Mouse (Mus musculus) stomach, embryonic 14.5 days (tissue): ENCODE results near the gene Rexo1. TPM values are rescaled to one million over a fixed set of nuclear protein-coding genes. Genes with fewer than 3 reads are reported as not detected.
A peak's percentile ranks its signal among the peaks of the same experiment; 100 is the strongest.

Experiments
- ATAC-seq: fragments of 200-750 bp; cut with Nextera tagmentation; 2 replicates; pipeline ENCODE4 v1.8.0; 2017; ENCODE audit warnings: low read depth, moderate TSS enrichment; ENCODE audit not compliant: insufficient number of reproducible peaks, insufficient read depth, low FRiP score
- H3K27ac ChIP-seq: fragments of 300-500 bp; sonication (generic); 2 replicates; pipeline ENCODE4 v1.5.1; 2014; ENCODE audit warnings: mild to moderate bottlenecking, low read length, moderate library complexity, mixed read lengths
- H3K27me3 ChIP-seq: fragments of 300-500 bp; sonication (generic); 2 replicates; pipeline ENCODE4 v1.6.1; 2014; ENCODE audit warnings: low read length, control low read depth, mixed read lengths; ENCODE audit not compliant: control insufficient read depth, insufficient read depth
- H3K36me3 ChIP-seq: fragments of 300-500 bp; sonication (generic); 2 replicates; pipeline ENCODE4 v1.6.1; 2014; ENCODE audit warnings: mild to moderate bottlenecking, control low read depth, low read length, moderate library complexity, mixed read lengths; ENCODE audit not compliant: control insufficient read depth, insufficient read depth
- H3K4me1 ChIP-seq: fragments of 300-500 bp; sonication (generic); 2 replicates; pipeline ENCODE4 v1.6.1; 2014; ENCODE audit warnings: low read length, control low read depth, mixed read lengths; ENCODE audit not compliant: control insufficient read depth, insufficient read depth
- H3K4me2 ChIP-seq: fragments of 300-500 bp; sonication (generic); replicated peaks from 2 replicates; pipeline ENCODE4 v1.6.1; 2014; ENCODE audit warnings: low read depth, low read length, control low read depth
- H3K4me3 ChIP-seq: fragments of 300-500 bp; sonication (generic); 2 replicates; pipeline ENCODE4 v1.5.1; 2014; ENCODE audit warnings: low read depth, low read length, control low read depth
- H3K9ac ChIP-seq: fragments of 300-500 bp; sonication (generic); replicated peaks from 2 replicates; pipeline ENCODE4 v1.6.1; 2014; ENCODE audit warnings: low read depth, mild to moderate bottlenecking, control low read depth, low read length, moderate library complexity, mixed read lengths
- H3K9me3 ChIP-seq: fragments of 300-500 bp; sonication (generic); 2 replicates; pipeline ENCODE4 v1.6.1; 2016; ENCODE audit warnings: low read depth, low read length, control low read depth; ENCODE audit not compliant: control insufficient read depth
- WGBS: fragments of 180-500 bp; shearing (Covaris S2); extraction: QIAGEN DNeasy Blood & Tissue Kit; methylation state at CpG from one replicate; pipeline ENCODE4 v1.1.7; 2014; 5-methylcytosine and 5-hydroxymethylcytosine counted together
- polyA plus RNA-seq: library from polyadenylated mRNA; unstranded; fragments of >200 nt; fragmentation: Nextera tagmentation; extraction: Ambion mirVana; gene quantifications from 2 replicates; pipeline ENCODE4 v1.2.1, GENCODE M21; 2014

The Rexo1 gene
- polyA plus RNA-seq, 1 experiment from 2014 or later: 22.9 TPM

DNA sequence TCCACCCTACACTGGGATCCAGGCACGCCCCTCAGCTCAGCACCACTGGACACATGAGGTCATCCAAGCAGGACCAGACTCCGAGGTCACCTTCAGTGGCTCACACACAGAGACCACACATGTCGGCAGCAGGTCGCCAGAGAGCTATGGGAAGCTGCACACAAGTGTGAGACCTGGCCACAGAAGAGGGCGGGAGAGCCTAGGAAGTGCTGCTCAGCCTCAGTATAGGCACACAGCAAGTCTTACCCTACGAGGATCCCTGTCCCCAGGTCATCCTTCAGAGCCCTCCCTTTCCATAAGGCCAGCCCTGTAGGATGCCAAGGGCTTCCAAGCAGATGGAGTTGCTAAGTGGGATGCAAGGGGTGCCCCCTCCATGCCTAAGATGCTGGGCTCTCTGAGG lies 7.4 kb downstream of the Rexo1 start:
- no peak overlapping the region for H3K27ac ChIP-seq
- H3K9ac ChIP-seq: no peak overlapping the region
- 0 out of 2 replicates have a peak, but pooled peaks cover 5% of the 10 kb centered on the region for H3K4me1 ChIP-seq
- H3K9me3 ChIP-seq: no peaks in the 10 kb centered on the region
- 81% methylated on average over 6 of the region's 6 CpGs for WGBS
- H3K27me3 ChIP-seq: no peaks in the 10 kb centered on the region
- H3K4me2 ChIP-seq: no peak overlapping the region
- no peak for ATAC-seq
- no peak overlapping the region for H3K4me3 ChIP-seq
- H3K36me3 ChIP-seq: peaks cover 11% of the 10 kb centered on the region

DNA sequence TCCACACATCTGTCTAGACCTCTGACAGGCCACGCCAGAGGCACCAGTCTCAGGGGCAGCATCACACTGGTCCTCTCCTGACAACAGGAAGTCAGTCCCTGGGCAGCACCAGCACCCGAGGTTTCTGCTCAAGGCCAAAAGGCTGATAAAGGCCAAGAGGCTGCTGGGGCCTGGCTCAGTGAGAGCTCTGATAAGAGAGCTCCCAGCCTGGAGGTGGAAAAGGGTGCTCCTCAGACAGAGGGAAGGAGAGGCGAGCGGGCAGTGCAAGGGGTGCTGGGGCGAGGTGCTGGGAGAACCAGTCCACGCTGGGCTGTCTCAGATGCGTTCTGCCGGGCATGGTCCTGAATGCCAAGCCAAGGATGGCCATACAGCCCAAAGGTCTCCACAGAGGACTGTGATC lies 7.8 kb downstream of the Rexo1 start:
- ATAC-seq: peak; percentile 60; the same call in 1 of the 2 replicates
- Histone ChIP-seq H3K9me3 (no peaks in the 10 kb centered on the region), H3K36me3 (peaks cover 11% of the 10 kb centered on the region), H3K27ac (no peak overlapping the region), H3K4me1 (0 out of 2 replicates have a peak, but pooled peaks cover 4% of the 10 kb centered on the region), H3K27me3 (no peaks in the 10 kb centered on the region), H3K4me3 (no peak overlapping the region), H3K9ac (no peak overlapping the region), H3K4me2 (no peak overlapping the region)
- 85% methylated on average over 8 of the region's 8 CpGs for WGBS

DNA sequence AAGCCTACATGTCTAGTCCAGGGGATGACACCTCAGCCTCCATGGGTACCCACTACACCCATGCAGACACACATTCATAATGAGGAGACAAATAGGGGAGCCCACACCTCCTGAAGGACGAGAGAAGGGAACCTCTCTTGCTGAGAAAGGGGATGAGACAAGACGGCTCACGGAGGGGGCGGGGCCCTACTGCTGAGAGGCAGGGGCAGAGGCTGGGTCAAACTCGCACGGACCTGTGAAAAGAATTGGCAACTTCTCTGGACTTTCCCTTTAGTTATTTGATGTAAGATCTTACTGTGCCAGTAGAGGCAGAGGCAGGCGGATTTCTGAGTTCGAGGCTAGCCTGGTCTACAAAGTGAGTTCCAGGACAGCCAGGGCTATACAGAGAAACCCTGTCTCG lies 9.0 kb downstream of the Rexo1 start:
- no peaks in the 10 kb centered on the region for H3K4me1 ChIP-seq
- H3K4me2 ChIP-seq: no peak overlapping the region
- no peak overlapping the region for H3K27ac ChIP-seq
- H3K36me3 ChIP-seq: peaks cover 17% of the 10 kb centered on the region
- H3K9me3 ChIP-seq: no peaks in the 10 kb centered on the region
- WGBS: 65% methylated on average over 9 of the region's 9 CpGs
- H3K4me3 ChIP-seq: no peak overlapping the region
- H3K9ac ChIP-seq: no peak overlapping the region
- ATAC-seq: no peak
- H3K27me3 ChIP-seq: no peaks in the 10 kb centered on the region

DNA sequence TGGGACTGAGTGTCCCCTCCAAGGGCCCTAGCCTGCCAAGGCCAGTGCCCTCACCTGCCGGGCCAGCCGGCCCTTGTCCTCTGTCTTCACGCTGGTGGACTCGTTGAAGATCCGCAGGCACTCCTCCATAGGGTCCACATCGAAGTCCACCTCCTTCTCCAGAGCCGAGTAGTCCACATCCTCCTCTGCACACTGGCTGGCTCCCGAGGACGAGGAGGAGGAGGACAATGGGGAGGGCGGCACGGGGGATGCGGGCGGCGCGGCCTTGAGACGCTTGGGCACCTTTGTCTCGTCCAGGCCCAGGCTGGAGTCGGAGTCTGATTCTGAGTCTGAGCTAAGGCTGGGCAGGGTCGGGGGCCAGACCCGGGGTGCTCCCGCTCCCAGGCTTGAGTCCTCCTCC lies 12.1 kb downstream of the Rexo1 start:
- Histone ChIP-seq H3K9ac (no peak overlapping the region), H3K4me3 (no peak overlapping the region), H3K36me3 (peaks cover 43% of the 10 kb centered on the region), H3K27ac (no peak overlapping the region), H3K9me3 (no peaks in the 10 kb centered on the region), H3K4me1 (no peaks in the 10 kb centered on the region), H3K4me2 (no peak overlapping the region), H3K27me3 (no peaks in the 10 kb centered on the region)
- ATAC-seq: no peak
- 91% methylated on average over 21 of the region's 21 CpGs for WGBS

DNA sequence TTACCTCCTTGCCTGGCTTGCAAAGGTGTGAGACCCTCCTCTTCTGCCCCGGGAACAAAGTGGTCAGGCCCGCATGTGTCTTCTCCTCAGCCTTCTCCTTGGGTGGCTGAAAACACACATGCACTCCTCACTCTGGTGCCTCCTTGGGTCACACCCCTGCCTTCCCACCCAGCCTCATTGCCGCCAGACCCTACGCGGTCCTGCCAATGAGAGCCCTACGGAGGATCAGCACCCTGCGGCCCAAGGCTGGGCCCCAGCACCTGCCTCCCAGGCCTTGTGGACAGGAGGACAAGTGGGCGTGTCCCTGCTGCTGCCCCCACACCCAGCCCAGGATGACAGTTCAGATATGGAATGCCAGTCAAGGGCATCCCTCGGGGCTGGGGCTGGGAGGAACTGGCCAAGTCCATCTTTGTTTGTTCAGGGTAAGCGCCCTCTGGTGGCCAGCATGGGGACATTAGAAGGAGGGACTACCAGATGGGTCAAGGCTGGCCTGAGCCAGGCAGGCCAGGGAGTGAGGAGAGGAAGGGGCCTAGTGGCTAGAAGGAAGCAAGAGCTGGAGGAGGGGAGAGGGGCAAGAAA lies 12.8 kb downstream of the Rexo1 start:
- H3K27ac ChIP-seq: no peak overlapping the region
- H3K9ac ChIP-seq: no peak overlapping the region
- ATAC-seq: peak; percentile 20; the same call in 1 of the 2 replicates
- no peaks in the 10 kb centered on the region for H3K9me3 ChIP-seq
- no peak overlapping the region for H3K4me2 ChIP-seq
- H3K4me1 ChIP-seq: no peaks in the 10 kb centered on the region
- H3K36me3 ChIP-seq: peaks cover 49% of the 10 kb centered on the region
- no peak overlapping the region for H3K4me3 ChIP-seq
- H3K27me3 ChIP-seq: no peaks in the 10 kb centered on the region
- WGBS: 73% methylated on average over 10 of the region's 10 CpGs

DNA sequence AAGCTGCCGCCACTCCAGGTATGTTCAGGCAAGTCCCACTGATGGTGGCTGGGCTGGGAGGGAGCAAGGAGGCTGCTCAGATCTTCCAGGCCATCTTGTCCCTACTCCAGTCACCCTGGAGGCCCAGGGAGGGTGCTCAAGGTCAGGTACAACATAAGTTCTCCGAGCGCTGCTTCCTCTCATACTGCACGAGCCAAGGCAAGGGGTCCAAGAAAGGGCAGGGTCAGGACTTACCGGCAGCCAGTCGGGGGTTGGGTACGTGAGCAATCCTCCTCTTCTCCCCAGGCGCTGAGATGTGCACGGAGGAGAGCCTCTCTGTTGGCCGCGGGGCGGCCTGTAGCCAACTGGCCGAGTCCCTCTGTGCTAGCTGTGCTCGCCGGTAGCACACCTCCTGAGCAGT lies 13.8 kb downstream of the Rexo1 start:
- 90% methylated on average over 15 of the region's 15 CpGs for WGBS
- Histone ChIP-seq H3K9ac (no peak overlapping the region), H3K9me3 (no peaks in the 10 kb centered on the region), H3K4me1 (no peaks in the 10 kb centered on the region), H3K27ac (no peak overlapping the region), H3K36me3 (peaks cover 59% of the 10 kb centered on the region), H3K4me3 (no peak overlapping the region), H3K4me2 (no peak overlapping the region), H3K27me3 (no peaks in the 10 kb centered on the region)
- ATAC-seq: no peak

DNA sequence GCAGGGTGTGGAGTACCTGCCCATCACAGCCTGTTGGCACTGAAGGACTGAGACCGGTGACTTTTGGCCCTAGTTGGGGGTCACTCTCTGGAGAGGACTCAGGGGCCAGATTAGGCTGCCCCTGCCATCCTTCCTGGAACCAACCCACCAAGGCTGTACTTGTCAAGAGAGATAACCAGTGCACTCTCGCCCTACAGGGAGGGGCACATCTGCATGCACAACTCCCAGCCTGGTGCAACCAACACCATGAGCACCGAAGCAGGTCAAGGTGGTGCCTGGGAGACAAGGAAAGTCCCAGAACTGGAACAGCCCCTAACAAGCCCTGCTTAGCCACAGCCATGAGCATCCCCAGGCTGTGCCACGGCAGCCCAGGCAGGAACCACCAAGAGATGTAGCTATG lies 14.4 kb downstream of the Rexo1 start:
- Histone ChIP-seq H3K36me3 (peaks cover 65% of the 10 kb centered on the region), H3K9ac (no peak overlapping the region), H3K27me3 (no peaks in the 10 kb centered on the region), H3K4me1 (no peaks in the 10 kb centered on the region), H3K9me3 (no peaks in the 10 kb centered on the region), H3K4me3 (no peak overlapping the region), H3K27ac (no peak overlapping the region), H3K4me2 (no peak overlapping the region)
- 96% methylated on average over 4 of the region's 4 CpGs for WGBS
- ATAC-seq: no peak

DNA sequence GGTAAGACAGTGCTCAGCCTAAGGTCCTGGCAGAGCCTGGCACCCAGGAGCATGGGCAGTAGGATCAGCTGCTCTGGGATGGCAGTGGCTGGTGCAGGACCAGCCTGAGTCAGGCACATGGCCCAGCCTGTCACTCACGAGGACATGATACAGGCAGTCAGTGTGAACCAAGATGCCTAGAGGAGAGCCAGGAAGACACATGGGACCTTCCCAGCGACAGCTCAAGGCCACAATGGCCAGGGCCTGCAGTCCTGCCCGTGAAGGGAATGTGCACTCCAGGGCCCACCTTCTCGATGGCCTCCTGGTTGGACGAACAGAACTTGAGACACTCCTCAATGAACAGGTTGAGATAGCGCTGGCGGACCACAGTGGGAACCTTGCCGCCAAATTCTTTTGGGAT lies 15.8 kb downstream of the Rexo1 start:
- no peak overlapping the region for H3K9ac ChIP-seq
- H3K27me3 ChIP-seq: no peaks in the 10 kb centered on the region
- H3K9me3 ChIP-seq: no peaks in the 10 kb centered on the region
- H3K36me3 ChIP-seq: peaks cover 65% of the 10 kb centered on the region
- WGBS: 91% methylated on average over 8 of the region's 8 CpGs
- no peak for ATAC-seq
- no peak overlapping the region for H3K27ac ChIP-seq
- no peaks in the 10 kb centered on the region for H3K4me1 ChIP-seq
- no peak overlapping the region for H3K4me2 ChIP-seq
- H3K4me3 ChIP-seq: no peak overlapping the region

DNA sequence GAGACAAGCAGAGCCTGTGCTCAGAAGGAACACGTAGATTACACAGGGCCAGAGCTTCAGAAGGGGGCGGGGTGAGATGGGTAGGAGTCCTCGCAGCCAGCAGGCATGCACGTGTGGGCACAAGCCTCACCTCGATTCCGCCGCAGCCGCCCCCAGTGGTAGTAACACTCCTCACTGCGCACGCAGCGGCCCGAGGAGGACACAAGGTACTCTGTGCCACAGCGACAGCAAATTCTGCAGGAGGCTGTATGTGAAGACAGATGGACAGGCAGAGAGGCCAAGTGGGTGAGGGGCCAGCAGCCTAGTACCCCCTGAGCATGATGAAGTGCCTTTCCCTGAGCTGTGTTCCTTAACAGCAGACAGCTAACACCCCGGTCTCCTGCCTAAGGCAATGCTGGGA lies 17.5 kb downstream of the Rexo1 start:
- H3K9ac ChIP-seq: no peak overlapping the region
- no peak overlapping the region for H3K27ac ChIP-seq
- no peak overlapping the region for H3K4me2 ChIP-seq
- no peak overlapping the region for H3K4me3 ChIP-seq
- no peaks in the 10 kb centered on the region for H3K4me1 ChIP-seq
- peaks cover 54% of the 10 kb centered on the region for H3K36me3 ChIP-seq
- no peaks in the 10 kb centered on the region for H3K9me3 ChIP-seq
- no peaks in the 10 kb centered on the region for H3K27me3 ChIP-seq
- 94% methylated on average over 14 of the region's 14 CpGs for WGBS
- no peak for ATAC-seq
